Mouse (Mus musculus) kidney, adult 2 months (tissue): Measurements from ENCODE around the gene Cyp3a57.

Experiments used
- CTCF ChIP-seq: fragments of 200-500 bp; conservative IDR thresholded peaks from 2 replicates; pipeline ENCODE4 v1.5.1; 2011; ENCODE audit warnings: low read depth, mild to moderate bottlenecking, control low read depth, low read length, moderate library complexity, mixed read lengths; ENCODE audit not compliant: insufficient read depth, insufficient read length
- POLR2A ChIP-seq: fragments of 200-500 bp; IDR thresholded peaks from one replicate; pipeline ENCODE4 v1.6.1; 2011; ENCODE audit warnings: low read depth, low read length, control low read depth

- TF ChIP-seq CTCF, result no peak
- no peak for TF ChIP-seq POLR2A
These were observed 85.9 kb downstream of the Cyp3a57 start for GRCm38 (mm10) chr5:145431004-145431403.
